Mouse (Mus musculus) kidney, postnatal 10 days (tissue): ENCODE data around the gene Dnah5.

ENCODE experiments used
- DNase-seq: peaks from one replicate; pipeline ENCODE4 v3.0.0; 2021; ENCODE audit warnings: mixed read lengths

The Dnah5 gene

DNA sequence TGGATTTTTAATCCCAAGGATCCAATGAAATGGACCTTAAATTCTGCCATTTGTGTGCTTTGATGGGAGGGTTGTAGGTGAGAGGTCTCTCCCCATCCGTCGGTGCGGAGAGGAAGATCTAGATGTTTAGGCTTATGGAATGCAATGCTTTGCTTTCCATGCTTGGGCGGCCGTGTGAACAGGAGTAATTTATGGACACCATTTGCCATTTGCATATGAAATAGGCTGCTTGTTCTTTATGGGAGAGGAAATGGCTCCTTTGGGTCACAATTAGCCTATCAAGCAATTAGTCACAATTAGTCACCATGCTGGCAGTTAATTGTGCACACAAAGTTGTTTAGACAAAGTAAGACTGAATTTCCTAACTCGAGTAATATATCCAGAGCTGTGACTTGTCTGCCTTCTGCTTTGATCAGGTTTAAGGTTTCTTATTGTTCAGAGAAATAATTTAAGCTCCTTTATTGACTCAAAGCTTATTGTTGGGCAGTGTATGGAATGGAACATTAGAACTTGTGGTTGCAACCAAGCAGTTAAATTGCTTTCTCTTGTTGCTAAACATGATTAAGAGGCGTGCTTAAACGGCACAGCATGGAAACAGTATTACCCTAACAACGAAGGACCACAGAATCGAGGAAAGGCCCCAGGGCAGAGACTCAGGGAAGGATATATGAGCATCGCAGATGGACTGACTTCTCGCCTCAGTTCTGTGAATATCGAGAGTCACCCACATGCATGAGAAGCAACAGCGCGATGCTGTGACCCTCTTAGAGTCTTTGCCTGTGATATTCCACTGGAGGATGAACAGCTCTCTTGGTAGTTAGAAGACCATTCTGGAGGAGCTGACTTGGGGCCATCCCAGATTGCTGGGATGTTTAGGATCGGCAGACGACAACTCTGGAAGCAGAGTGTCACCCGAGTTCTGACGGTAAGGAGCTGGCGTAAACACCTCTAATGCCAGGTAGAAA, at the start of gene Dnah5:
Gene Dnah5, plus strand, starts transcription at position 642 of the 965 bp plus-strand sequence.
- DNase-seq, result no peak

DNA sequence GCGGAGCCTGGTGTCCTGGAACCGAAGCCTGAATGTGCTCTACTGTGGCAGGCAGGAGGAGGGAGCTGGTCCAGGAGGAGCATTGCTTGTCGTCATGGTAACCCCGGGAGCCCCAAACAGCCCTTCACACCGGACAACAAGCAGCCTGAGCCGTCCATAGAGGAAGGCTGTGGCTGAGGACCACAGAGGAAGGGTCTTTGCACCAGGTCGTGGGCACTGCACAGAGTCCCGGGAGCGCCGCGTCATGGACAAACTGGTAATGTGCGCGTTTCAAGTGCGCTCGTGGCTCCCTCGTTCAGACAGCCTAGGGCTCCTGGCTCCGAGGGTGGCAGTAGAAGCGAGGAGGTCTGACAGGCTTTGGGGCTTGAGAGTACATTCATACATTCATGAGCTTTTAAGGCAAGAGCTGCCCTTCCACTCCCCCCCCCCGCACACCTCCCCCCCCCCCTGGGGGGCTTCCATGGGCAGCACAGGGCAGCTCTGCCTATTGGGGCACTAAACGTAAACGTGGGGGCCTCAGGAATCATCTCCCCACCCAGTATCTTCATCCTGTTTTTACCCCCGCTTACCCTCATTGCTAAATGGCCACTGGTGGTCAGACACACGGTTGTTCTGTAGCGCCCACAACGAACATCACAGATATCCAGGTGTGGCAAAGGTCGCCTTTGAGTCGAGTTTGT, 48.6 kb upstream of the Dnah5 start:
- DNase-seq, result peak; percentile 27

DNA sequence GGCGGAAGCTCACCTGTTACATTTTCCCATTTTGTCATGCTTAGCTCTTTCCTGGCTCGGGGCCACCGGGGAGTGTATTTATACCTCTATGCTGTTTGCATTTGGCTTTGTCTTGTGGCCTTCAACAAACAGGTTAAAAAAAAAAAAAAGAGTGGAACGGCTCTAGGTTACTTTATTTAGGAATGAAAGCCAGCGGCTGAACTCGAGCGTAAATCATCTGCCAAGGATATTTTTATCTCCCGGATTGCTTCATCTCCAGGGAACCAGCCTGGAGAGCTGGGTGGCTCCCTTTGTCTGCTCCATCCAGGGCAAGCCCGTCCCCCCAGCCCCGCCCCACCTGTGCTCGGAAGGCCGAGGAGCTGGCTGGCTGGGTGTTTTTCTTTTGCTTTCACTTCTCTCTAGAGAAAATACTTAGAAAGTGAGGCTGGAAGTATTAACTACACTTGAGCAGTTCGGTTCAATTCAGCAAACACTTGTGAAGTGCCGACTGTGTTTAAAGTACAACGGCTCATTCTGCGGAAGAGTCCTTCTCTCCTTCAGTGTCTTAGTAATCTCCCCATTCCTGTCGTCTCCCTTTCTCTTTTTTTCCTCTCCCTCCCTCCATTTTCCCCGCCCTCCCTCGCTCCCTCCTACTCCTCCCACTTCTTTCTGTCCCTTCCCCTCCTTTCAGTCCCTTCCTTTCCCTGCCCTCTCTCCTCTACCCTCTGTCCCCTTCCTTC, 44.6 kb upstream of the Dnah5 start:
- peak; percentile 85 for DNase-seq

DNA sequence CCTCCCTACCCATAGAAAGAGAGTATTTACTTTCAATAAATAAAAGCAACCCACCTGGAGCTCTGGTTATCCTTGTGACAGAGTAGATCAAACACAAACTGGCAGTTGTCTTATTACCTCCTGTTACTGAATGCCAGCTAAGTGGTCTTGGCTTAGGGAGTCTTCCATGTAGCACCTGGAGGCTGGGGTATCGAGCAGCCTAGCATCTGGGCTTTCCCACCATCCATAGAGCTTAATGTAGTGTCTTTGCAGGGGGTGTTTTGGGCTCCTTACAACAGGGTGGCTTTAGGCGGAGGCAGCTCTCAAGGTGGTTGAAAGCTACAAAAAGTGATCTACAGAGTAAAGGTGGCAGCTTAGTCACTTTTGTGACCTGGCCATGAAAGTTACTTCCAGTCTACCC, 41.3 kb upstream of the Dnah5 start:
- no peak for DNase-seq

DNA sequence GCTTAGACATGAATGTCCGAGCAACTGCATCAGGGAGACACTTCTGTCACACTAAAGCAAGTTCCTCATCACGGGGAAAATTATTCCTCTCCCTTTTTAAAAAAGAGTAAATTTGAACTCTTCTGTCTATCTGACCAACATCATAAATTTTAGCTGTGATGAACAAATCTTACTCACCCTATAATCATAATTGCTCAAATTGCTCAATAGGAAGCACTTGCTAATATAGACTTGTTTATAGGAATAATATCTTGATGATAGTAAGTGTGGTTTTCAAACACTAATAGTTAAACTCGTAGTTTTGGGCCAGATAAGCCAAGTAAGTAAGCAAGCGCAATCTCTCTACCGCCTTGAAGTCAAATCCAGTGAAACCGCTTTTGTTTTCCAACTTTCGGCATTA, 38.3 kb upstream of the Dnah5 start:
- no peak for DNase-seq

DNA sequence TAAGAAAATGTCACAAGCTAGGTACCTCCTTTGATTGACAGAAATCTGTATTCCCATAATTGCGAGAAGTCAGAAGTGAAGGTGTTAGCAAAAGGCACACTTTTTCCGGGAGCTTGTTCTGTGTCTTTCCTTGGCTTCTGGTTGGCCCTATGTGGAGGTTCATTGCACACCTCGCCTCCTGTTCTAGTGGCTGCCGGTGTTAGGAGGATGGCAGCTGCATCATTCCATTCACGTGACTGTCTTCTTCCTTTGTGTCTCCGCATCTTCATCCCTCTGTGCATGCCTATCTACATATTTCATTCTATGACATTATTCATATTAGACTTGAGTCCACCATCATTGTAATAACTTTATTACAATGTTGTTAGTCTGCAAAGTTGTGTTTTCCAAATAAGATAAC, 37.5 kb upstream of the Dnah5 start:
- DNase-seq, result no peak

- no peak for DNase-seq
Observed at GRCm38 (mm10) chr15:28178951-28179350, 24.6 kb upstream of the Dnah5 start.

DNA sequence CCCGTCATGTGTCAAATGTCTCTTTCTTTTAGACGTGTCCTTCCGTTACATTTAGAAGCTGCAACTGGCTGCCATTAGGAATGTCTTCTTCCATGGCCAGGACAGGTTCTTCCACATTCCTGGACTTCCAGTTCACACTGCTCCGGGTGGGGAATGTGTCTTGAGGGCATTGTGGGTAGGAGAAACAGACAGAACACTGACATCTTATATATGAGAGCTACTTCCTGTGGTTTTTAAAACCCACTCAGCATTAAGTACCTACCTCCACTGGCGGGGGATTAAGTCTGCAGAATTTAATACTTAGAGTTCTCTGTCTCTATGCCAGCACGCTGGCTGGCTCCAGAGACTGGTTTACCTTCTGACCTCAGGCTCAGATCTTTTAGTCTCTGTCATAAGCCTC, 24.0 kb upstream of the Dnah5 start:
- no peak for DNase-seq

GRCm38 (mm10) chr15:28181862-28182261, 21.7 kb upstream of the Dnah5 start:
- DNase-seq, result peak; percentile 85

- no peak for DNase-seq
Observed at GRCm38 (mm10) chr15:28182567-28182966, 21.0 kb upstream of the Dnah5 start.

DNA sequence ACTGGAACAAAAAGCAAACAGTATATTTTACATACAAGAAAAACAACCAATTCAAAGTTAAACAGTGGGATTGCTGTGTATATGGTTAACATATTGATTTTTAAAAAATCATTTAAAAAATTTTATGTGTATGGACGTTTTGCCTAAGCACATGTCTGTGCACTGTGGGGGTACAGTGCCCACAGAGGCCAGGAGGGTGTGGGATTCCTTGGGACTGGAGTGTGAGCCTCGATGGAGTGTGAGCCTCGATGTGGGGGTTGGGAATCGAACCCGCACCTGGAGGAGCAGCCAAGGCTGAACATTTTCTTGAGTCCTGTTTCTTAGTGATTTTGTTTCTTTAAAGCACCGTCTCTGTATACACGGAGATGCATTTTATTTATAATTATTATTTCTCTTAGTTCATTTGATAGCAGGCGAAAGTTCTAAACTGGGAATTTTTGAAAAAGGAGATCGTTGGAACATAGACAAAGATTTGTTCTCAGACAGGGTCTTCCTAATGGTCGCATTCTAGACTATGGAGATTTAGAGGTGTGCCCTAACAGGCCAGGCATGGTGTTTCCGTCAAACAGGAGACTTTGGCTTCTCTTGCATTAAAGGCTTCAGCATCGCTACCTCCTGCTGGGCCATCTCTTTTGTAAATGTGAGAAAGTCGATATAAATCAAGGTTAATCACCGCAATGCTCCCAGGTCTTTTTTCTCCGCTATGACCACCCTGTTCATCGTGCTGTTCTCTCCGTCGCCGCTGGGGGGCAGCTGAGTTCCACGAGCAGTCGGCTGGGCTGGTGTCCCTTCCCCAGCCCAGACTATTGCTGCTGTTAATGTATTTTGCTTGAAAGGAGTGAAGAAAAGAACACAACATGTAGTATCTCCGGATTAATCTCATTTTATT, 15.8 kb upstream of the Dnah5 start:
- peak; percentile 86 for DNase-seq

- DNase-seq, result no peak
Observed at GRCm38 (mm10) chr15:28188361-28189011, 15.1 kb upstream of the Dnah5 start.

DNA sequence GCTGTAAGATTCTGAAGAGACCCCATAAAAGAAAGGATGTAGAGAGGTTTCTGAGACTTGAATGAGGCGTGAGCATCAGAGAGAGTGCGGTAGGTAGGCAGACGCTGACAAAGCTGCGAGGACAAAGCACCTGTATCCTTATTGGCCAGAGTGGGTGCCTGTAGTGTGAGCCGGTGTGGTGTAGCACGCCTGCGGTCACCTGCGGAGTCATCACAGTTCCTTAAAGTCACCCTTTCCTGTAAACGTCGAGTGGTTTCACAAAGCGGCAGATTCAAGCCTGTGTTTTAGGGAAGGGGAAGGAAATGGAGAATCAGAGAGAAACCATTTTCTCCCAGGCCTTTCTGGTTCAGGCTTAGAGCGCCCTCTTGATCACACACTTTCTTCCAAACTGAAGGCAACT, 13.9 kb upstream of the Dnah5 start:
- DNase-seq, result no peak

- no peak for DNase-seq
Observed at GRCm38 (mm10) chr15:28198609-28199008, 4.9 kb upstream of the Dnah5 start.

DNA sequence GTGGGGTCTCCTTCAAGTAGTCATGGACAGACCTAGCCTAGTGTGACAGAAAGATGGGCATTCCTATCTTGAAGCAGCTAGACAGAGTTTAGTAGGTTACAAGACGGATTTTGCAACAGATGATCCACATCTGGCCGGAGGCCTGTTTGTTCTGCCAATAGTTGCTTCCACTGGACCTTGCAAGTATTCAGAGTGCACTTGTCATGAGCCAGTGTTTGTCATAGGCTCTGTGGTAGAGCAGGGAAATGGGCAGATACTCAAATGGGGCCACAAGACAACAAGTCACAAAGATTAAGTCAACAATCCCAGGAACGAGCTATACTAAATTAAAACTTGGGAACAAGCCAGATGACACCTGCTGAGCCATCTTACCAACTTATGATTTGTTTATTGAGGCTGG, 1.1 kb downstream of the Dnah5 start:
- no peak for DNase-seq

DNA sequence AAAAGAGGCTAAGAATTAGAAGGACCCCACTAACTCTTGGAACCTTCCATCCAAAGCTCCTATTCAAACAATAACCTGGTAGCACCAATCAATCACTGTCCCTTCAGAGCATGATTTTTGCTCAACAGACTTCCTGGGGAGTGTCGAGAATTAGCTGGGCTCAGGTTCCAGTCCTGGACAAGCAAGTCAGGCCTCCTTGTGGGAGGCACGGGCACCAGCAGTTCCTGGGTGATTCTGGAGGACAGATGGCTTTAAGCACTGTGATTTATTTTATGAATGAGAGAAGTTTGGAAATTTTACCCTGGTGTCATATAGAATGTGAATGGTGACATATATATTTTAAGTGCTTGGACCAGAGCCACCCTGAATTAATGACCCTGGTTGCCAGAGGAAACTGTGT, 4.0 kb downstream of the Dnah5 start:
- DNase-seq, result no peak

DNA sequence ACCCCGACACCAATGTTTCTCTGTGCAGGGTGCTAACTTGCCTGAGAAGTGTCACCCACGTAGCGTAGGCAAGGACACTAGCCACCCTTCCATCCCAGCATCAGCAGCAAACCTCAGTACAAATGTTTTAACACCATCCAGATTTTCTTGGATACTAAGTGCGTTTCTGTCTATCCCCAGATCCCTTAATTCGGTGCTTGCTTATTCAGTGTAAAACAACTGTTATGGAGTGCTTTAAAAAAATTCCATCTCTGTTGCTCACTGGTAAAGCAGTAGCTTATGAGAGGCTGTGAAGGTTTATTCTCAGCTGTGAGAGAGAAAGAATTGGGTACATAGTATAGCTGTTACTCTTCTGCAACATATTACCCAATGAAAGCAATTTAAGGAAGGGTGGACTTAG, 9.5 kb downstream of the Dnah5 start:
- no peak for DNase-seq

DNA sequence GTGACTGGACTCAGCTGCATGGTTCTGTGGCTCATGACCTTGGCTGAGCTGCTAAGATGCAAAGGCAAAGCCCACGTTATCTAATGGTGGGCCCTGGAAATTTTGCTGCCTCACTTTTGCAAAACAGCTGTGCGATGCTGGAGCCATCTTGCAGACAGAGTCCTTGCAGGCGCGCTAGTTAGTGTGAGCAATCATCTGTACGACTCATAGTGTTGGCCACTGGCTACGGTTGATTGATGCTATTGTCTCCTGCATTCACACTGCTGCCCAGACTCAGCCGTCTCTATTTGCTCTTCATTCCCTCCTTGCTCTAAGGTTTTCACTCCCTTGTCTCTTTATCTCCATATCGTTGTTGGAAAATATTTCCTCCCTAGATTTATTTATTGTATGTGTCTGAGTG, 12.8 kb downstream of the Dnah5 start:
- no peak for DNase-seq

DNA sequence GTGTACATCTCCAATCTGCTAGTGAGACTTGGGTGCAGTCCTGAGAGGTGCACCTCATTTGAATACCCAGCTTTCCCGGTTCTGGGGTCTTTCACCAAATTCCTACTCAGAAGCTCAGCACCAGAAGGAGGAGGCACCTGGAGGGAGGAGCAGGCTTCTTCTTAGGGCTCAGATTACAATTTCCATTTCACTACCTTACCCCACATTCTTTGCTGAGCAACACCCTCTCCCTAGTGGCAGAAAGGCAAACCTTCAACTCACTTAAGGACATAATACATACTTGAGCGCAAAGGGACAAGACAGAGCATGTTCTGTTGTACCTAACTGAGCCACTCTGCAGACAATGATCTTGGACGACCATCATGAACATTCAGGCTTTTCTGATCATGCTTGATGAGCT, 23.8 kb downstream of the Dnah5 start:
- DNase-seq, result no peak

- no peak for DNase-seq
Observed at GRCm38 (mm10) chr15:28260250-28260649, 56.7 kb downstream of the Dnah5 start.

GRCm38 (mm10) chr15:28299438-28299837, 95.9 kb downstream of the Dnah5 start:
- no peak for DNase-seq

DNA sequence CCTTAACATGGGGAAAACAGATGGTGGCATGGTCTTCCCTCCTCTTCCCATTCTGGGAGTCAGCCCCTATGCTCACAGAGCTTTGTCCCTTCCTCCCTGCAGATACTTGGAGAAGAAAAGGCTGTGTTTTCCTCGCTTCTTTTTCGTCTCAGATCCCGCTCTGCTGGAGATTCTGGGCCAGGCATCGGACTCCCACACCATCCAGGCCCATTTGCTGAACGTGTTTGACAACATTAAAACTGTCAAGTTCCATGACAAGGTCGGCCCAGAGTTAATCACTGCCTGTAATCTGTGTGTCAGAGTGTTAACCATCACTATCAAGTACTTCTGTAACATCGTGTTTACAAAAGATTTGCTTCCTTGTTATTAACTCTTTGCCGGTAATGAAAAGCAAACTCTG, 103.6 kb downstream of the Dnah5 start:
- DNase-seq, result no peak
